Mouse (Mus musculus): ENCODE data around the gene Slc7a6. TPM values are rescaled to one million over a fixed set of nuclear protein-coding genes. Genes with fewer than 3 reads are reported as not detected.

Gene Slc7a6
- polyA plus RNA-seq, 1 experiment, result 3.7 TPM

DNA sequence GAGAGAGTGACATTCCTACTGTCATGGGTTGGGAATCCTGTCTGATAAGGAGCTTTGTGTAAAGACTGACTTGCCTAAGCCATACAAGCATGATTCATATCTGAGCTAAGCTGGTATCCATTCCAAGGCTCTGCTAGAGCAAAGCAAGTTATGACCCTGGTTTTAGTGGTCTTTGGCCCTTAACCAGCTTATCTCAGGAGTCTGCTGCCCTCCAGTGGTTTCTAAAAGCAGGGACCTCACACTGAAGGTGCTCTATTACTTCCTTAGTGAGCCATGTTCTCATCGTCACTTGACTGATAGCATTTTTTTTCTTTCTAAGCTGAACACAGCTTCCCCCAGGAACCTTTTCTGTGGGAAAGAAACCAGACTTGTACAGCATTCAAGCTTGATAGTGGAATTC lies 30.1 kb downstream of the Slc7a6 start:
- TF ChIP-seq GATA1 (IDR thresholded peaks at IDR 0.05; ENCODE audit: low read length), result no peak

GRCm38 (mm10) chr8:106210035-106210731 lies 41.5 kb downstream of the Slc7a6 start:
- no peak for TF ChIP-seq GATA1 (IDR thresholded peaks at IDR 0.05; ENCODE audit: low read length)

GRCm38 (mm10) chr8:106210821-106211345 lies 42.2 kb downstream of the Slc7a6 start, which contains the start of the genes Slc7a6os and Prmt7:
Gene Slc7a6os (minus strand): TSS chr8:106210935.
Gene Prmt7 (plus strand): TSS chr8:106210936.
- no peak for TF ChIP-seq GATA1 (IDR thresholded peaks at IDR 0.05; ENCODE audit: low read length)

GRCm38 (mm10) chr8:106211421-106211820 lies 42.8 kb downstream of the Slc7a6 start:
- no peak for TF ChIP-seq GATA1 (IDR thresholded peaks at IDR 0.05; ENCODE audit: low read length)

GRCm38 (mm10) chr8:106213959-106214358 lies 45.3 kb downstream of the Slc7a6 start:
- TF ChIP-seq GATA1 (IDR thresholded peaks at IDR 0.05; ENCODE audit: low read length), result no peak

- TF ChIP-seq GATA1 (IDR thresholded peaks at IDR 0.05; ENCODE audit: low read length), result no peak
These were observed 51.0 kb downstream of the Slc7a6 start for GRCm38 (mm10) chr8:106219620-106220019.

DNA sequence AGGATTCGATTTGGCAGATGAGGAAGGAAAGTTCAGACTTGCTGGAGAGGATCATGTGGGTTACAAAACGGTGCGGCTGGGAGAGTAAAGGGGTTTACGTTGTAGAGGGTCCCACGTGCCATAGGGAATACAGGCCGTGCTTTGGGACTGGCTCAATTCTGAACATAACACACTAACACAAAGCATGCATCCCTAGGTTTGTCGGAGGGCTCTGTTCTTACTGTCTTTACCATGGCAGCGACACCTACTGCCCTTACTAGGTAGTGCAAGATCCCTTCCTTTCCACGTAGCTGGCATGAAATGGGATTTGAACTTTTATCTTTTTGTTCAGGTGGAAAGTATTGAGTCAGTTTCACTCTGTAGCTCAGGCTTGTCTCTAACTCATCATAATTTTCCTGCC lies 57.9 kb downstream of the Slc7a6 start:
- TF ChIP-seq GATA1 (IDR thresholded peaks at IDR 0.05; ENCODE audit: low read length), result no peak

DNA sequence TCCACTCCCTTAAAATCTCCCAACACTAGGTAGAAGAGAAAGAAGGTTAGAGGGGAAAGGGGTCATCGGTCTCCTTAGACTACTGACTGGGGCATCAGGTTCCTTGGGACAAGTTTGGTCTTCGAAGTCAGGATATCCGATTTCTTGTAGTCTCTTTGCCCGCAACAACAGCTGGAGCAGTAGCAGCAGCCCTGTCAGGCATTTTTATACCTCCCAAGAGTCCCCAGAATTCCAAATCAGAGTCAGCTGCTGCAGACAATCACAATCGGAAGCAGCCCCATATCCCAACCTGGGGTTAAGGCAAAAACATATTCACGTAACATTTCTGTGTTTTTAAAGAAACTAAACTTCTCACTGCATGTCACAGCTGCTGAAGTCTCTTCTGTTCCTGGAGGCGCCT lies 62.9 kb downstream of the Slc7a6 start:
- TF ChIP-seq GATA1 (IDR thresholded peaks at IDR 0.05; ENCODE audit: low read length), result no peak

DNA sequence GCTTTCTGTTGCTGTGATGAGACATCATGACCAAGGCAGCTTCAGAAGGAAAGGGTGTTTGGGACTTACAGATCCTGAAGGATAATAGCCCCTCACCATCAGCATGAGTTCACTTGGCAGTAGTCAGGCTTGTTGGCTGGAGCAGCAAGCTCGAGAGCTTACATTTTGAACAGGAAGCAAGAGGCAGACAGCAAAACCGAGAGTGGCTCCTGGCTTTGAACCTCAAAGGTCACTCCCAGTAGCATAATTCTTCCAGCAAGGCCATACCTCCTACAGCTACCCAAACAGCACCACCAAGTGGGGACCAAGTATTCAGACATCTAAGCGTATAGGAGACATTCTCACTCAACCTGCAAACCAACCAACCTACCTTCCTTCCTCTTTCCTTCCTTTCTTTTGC lies 64.1 kb downstream of the Slc7a6 start:
- no peak for TF ChIP-seq GATA1 (IDR thresholded peaks at IDR 0.05; ENCODE audit: low read length)

GRCm38 (mm10) chr8:106234567-106235261 lies 66.1 kb downstream of the Slc7a6 start:
- TF ChIP-seq GATA1 (IDR thresholded peaks at IDR 0.05; ENCODE audit: low read length), result no peak

DNA sequence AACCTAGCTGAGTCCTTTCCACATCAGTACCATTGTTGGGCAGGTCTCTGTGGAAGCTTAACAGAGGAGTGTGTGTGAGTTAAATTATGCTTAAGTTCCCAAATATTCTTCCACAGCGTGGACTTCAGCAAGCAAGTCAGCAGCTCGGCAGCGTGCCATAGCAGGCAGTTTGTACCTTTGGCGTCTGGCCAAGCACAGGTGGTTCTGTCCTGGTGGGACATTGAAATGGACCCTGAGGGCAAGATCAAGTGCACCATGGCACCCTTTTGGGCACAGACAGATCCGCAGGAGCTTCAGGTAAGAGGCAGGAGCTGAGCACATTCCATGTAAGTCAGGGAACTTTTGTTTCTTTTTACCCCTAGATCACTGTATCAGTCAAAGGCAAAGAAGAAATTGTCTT lies 68.4 kb downstream of the Slc7a6 start:
- no peak for TF ChIP-seq GATA1 (IDR thresholded peaks at IDR 0.05; ENCODE audit: low read length)

Other genes with a start within 250 kb of the Slc7a6 start
- 0.46 TPM in 1 of 2 replicates, not detected in the other for gene Ctrl, start 235.0 kb upstream of the Slc7a6 start, polyA plus RNA-seq (2012)
- gene Psmb10, start 230.4 kb upstream of the Slc7a6 start, polyA plus RNA-seq (2012), result 183 and 226 TPM in 2 replicates
- 0.31 and 0.39 TPM in 2 replicates for gene Lcat, start 225.5 kb upstream of the Slc7a6 start, polyA plus RNA-seq (2012)
- gene Slc12a4, start 202.8 kb upstream of the Slc7a6 start, polyA plus RNA-seq (2012), result 14.1 and 17.6 TPM in 2 replicates
- gene Dpep3, start 189.4 kb upstream of the Slc7a6 start, polyA plus RNA-seq (2012), result not detected in 2 replicates
- 3.9 TPM in 2 replicates for gene Dus2, start 177.5 kb upstream of the Slc7a6 start, polyA plus RNA-seq (2012)
- not detected in 2 replicates for gene Dpep2nb, start 162.9 kb upstream of the Slc7a6 start, polyA plus RNA-seq (2012)
- gene Ddx28, start 157.0 kb upstream of the Slc7a6 start, polyA plus RNA-seq (2012), result 28.3 and 32.4 TPM in 2 replicates
- gene Nfatc3, start 110.0 kb upstream of the Slc7a6 start, polyA plus RNA-seq (2012), result 16.5 and 25.5 TPM in 2 replicates
- gene Esrp2, start 31.9 kb upstream of the Slc7a6 start, polyA plus RNA-seq (2012), result not detected in 2 replicates
- 0.75 and 0.85 TPM in 2 replicates for gene Pla2g15, start 18.5 kb upstream of the Slc7a6 start, polyA plus RNA-seq (2012)
- 28.9 and 34.4 TPM in 2 replicates for gene Slc7a6os, start 42.1 kb downstream of the Slc7a6 start, polyA plus RNA-seq (2012)
- 16.6 and 75.2 TPM in 2 replicates for gene Prmt7, start 42.1 kb downstream of the Slc7a6 start, polyA plus RNA-seq (2012)
- not detected in 2 replicates for gene Smpd3, start 169.1 kb downstream of the Slc7a6 start, polyA plus RNA-seq (2012)
- not detected in 2 replicates for gene Zfp90, start 246.5 kb downstream of the Slc7a6 start, polyA plus RNA-seq (2012)